Mouse (Mus musculus) myocyte (in vitro differentiated cells): ENCODE measurements around the gene Scn5a.

ENCODE experiments used
- CEBPB ChIP-seq: IDR thresholded peaks from 2 replicates; pipeline ENCODE4 v1.6.1; 2011; ENCODE audit warnings: mild to moderate bottlenecking, moderate library complexity; ENCODE audit not compliant: poor library complexity, insufficient read depth, severe bottlenecking
- MAX ChIP-seq: IDR thresholded peaks from one replicate; pipeline ENCODE4 v1.6.1; 2011; ENCODE audit warnings: low read depth, mild to moderate bottlenecking, control low read depth
- MYOD1 ChIP-seq, 3 experiments: IDR thresholded peaks; one replicate each; pipeline ENCODE4 v1.6.1; 2011; ENCODE audit warnings: control low read depth in 2 of 3, low read depth in 2 of 3, mild to moderate bottlenecking in 2 of 3, moderate library complexity in 1 of 3; ENCODE audit not compliant: insufficient read length in 2 of 3, control insufficient read depth in 1 of 3
- MYOG ChIP-seq, 3 experiments: IDR thresholded peaks; one replicate each; pipeline ENCODE4 v1.6.1; 2011; ENCODE audit warnings: control low read depth in 2 of 3, low read depth in 2 of 3, mild to moderate bottlenecking in 2 of 3; ENCODE audit not compliant: insufficient read length in 2 of 3, control insufficient read depth in 1 of 3, insufficient read depth in 1 of 3
- POLR2A ChIP-seq: IDR thresholded peaks from one replicate; pipeline ENCODE4 v1.6.1; 2011; ENCODE audit warnings: low read depth, mild to moderate bottlenecking, control low read depth, moderate library complexity; ENCODE audit not compliant: insufficient read length
- POLR2AphosphoS2 ChIP-seq: IDR thresholded peaks from one replicate; pipeline ENCODE4 v1.6.1; 2011; ENCODE audit warnings: low read depth, control low read depth; ENCODE audit not compliant: insufficient read length
- TCF12 ChIP-seq: IDR thresholded peaks from one replicate; pipeline ENCODE4 v1.6.1; 2011; ENCODE audit warnings: mild to moderate bottlenecking, control low read depth; ENCODE audit not compliant: poor library complexity, insufficient read depth, severe bottlenecking
- TCF3 ChIP-seq: IDR thresholded peaks from one replicate; pipeline ENCODE4 v1.6.1; 2011; ENCODE audit warnings: low read depth, control low read depth; ENCODE audit not compliant: insufficient read length
- USF1 ChIP-seq: IDR thresholded peaks from one replicate; pipeline ENCODE4 v1.6.1; 2011; ENCODE audit warnings: low read depth, mild to moderate bottlenecking, control low read depth, moderate library complexity

DNA sequence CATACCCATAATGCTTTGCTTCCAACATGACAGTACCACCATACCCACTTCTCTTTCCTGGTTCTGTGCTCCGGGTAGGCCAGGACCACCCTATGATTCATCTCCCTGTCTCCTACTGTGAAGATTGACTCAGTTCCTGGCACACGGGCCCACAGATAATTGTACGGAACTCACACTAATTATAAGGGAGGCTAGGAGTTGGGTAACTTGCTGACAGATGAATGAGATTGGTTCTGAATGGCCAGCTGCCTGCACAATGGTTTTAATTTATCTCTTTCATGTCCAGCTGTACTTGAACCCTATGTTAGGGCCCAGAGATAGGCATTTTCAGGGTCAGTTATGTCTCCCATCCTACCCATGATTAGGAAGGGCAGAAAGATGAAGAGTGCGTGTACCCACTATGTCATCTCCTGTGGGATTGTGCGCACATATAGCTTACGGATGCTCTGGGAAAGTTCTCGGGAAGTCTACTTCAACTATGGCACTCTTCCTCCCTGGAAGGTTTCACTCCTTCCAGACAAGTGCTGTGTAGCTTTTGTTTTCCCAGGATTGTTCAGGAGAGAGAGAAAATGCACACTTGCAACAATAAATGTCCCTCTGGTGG lies 31.8 kb upstream of the Scn5a start:
- TF ChIP-seq MAX (no peak), POLR2A (no peak), CEBPB (no peak), TCF12 (no peak), POLR2AphosphoS2 (no peak), MYOD1 (IDR thresholded peaks at IDR 0.05; ENCODE audit: control insufficient read depth in 1 of 3, insufficient read length in 2 of 3, low read depth in 2 of 3) (no peak), TCF3 (no peak), USF1 (no peak), MYOG (IDR thresholded peaks at IDR 0.05; ENCODE audit: control insufficient read depth in 1 of 3, insufficient read depth in 1 of 3, insufficient read length in 2 of 3, low read depth in 2 of 3) (no peak)
